Mouse (Mus musculus) lung, postnatal 25 days (tissue): ENCODE measurements at regions not wholly inside any gene's neighbourhood (a gene's known extent, or its start where the extent isn't known, plus 50 kb on each side); places are given as distances from the start of the nearest gene placed in this dataset.

Experiments used
- DNase-seq: peaks from one replicate; pipeline ENCODE4 v3.0.0; 2022; ENCODE audit warnings: low spot score

- peak; percentile 0 for DNase-seq
Observed at GRCm38 (mm10) chrX:72330323-72330722, 55.7 kb upstream of the Gabre start.

DNA sequence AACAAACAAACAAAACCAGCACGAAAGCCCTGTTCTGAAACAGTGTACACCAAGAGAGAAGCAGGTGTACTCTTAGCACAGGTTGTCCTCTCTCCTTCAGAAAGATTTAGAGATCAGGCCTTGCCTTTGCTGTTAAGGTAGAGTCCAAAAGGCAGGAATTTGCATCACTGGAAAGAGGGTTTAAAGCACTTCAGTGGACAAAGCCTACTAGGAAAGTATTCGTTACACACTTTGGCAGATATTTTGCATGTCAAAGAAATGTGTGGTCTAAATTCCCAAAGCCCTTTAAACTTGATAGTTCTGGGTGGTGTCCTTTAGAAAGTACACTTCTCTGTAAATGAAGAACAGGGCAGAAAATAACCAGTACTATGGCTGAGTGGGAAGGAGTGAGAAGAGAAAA lies 54.2 kb upstream of the Gabre start:
- no peak for DNase-seq
